Mouse (Mus musculus) embryonic facial prominence, embryonic 15.5 days (tissue): ENCODE results near the gene Gsdme. TPM values are rescaled to one million over a fixed set of nuclear protein-coding genes. Genes with fewer than 3 reads are reported as not detected.

Experiments used
- ATAC-seq: fragments of 200-750 bp; cut with Nextera tagmentation; 2 replicates; pipeline ENCODE4 v1.8.0; 2017; ENCODE audit warnings: low read depth, moderate TSS enrichment; ENCODE audit not compliant: insufficient number of reproducible peaks, low FRiP score, low TSS enrichment
- H3K27ac ChIP-seq: fragments of 300-500 bp; sonication (generic); replicated peaks from 2 replicates; pipeline ENCODE4 v1.5.1; 2015; ENCODE audit warnings: mild to moderate bottlenecking, inconsistent platforms
- H3K27me3 ChIP-seq: fragments of 300-500 bp; sonication (generic); 2 replicates; pipeline ENCODE4 v1.6.1; 2015; ENCODE audit warnings: inconsistent platforms
- H3K36me3 ChIP-seq: fragments of 300-500 bp; sonication (generic); 2 replicates; pipeline ENCODE4 v1.6.1; 2015; ENCODE audit warnings: mild to moderate bottlenecking, inconsistent platforms
- H3K4me1 ChIP-seq: fragments of 300-500 bp; sonication (generic); 2 replicates; pipeline ENCODE4 v1.6.1; 2015; ENCODE audit warnings: inconsistent platforms
- H3K4me2 ChIP-seq: fragments of 300-500 bp; sonication (generic); replicated peaks from 2 replicates; pipeline ENCODE4 v1.6.1; 2015; ENCODE audit warnings: mild to moderate bottlenecking, inconsistent platforms
- H3K4me3 ChIP-seq: fragments of 300-500 bp; sonication (generic); replicated peaks from 2 replicates; pipeline ENCODE4 v1.5.1; 2015; ENCODE audit warnings: mild to moderate bottlenecking, inconsistent platforms
- H3K9ac ChIP-seq: fragments of 300-500 bp; sonication (generic); 2 replicates; pipeline ENCODE4 v1.6.1; 2015; ENCODE audit warnings: inconsistent platforms
- H3K9me3 ChIP-seq: fragments of 300-500 bp; sonication (generic); replicated peaks from 2 replicates; pipeline ENCODE4 v1.6.1; 2016; ENCODE audit warnings: inconsistent platforms
- WGBS: fragments of 180-500 bp; shearing (Covaris S2); methylation state at CpG from one replicate; pipeline ENCODE4 v1.1.7; 2015; 5-methylcytosine and 5-hydroxymethylcytosine counted together
- polyA plus RNA-seq: library from polyadenylated mRNA; unstranded; fragments of >200 nt; fragmentation: Nextera tagmentation; extraction: Ambion mirVana; gene quantifications from 2 replicates; pipeline ENCODE4 v1.2.1, GENCODE M21; 2015

Gsdme gene
- polyA plus RNA-seq, 1 experiment from 2014 or later: 31.0 TPM

- Histone ChIP-seq H3K9me3 (no peaks in the 10 kb centered on the region), H3K4me2 (no peak overlapping the region), H3K4me3 (no peak overlapping the region), H3K27me3 (no peaks in the 10 kb centered on the region), H3K9ac (no peak overlapping the region), H3K27ac (no peak overlapping the region), H3K4me1 (no peaks in the 10 kb centered on the region), H3K36me3 (no peaks in the 10 kb centered on the region)
- ATAC-seq: no peak
- WGBS: 49% methylated on average over 6 of the region's 6 CpGs
Measured at GRCm38 (mm10) chr6:50220863-50221262, 42.8 kb downstream of the Gsdme start.

GRCm38 (mm10) chr6:50219066-50219465 is 44.6 kb downstream of the Gsdme start:
- no peaks in the 10 kb centered on the region for H3K9me3 ChIP-seq
- ATAC-seq: no peak
- H3K4me1 ChIP-seq: no peaks in the 10 kb centered on the region
- no peak overlapping the region for H3K27ac ChIP-seq
- no peak overlapping the region for H3K9ac ChIP-seq
- 81% methylated on average over 6 of the region's 6 CpGs for WGBS
- H3K27me3 ChIP-seq: no peaks in the 10 kb centered on the region
- no peak overlapping the region for H3K4me3 ChIP-seq
- H3K4me2 ChIP-seq: no peak overlapping the region
- no peaks in the 10 kb centered on the region for H3K36me3 ChIP-seq

- Histone ChIP-seq H3K9me3 (no peaks in the 10 kb centered on the region), H3K4me3 (no peak overlapping the region), H3K27me3 (no peaks in the 10 kb centered on the region), H3K9ac (no peak overlapping the region), H3K4me2 (no peak overlapping the region), H3K36me3 (no peaks in the 10 kb centered on the region), H3K4me1 (no peaks in the 10 kb centered on the region), H3K27ac (no peak overlapping the region)
- WGBS: 59% methylated on average over 3 of the region's 3 CpGs
- no peak for ATAC-seq
Measured at GRCm38 (mm10) chr6:50218628-50219027, 45.0 kb downstream of the Gsdme start.

GRCm38 (mm10) chr6:50215986-50216385 is 47.7 kb downstream of the Gsdme start:
- Histone ChIP-seq H3K4me1 (no peaks in the 10 kb centered on the region), H3K9me3 (no peaks in the 10 kb centered on the region), H3K36me3 (no peaks in the 10 kb centered on the region), H3K27me3 (no peaks in the 10 kb centered on the region), H3K4me2 (no peak overlapping the region), H3K27ac (no peak overlapping the region), H3K4me3 (no peak overlapping the region), H3K9ac (no peak overlapping the region)
- WGBS: 87% methylated on average over 4 of the region's 4 CpGs
- ATAC-seq: no peak

- ATAC-seq: no peak
- no peaks in the 10 kb centered on the region for H3K36me3 ChIP-seq
- no peak overlapping the region for H3K4me2 ChIP-seq
- no peak overlapping the region for H3K4me3 ChIP-seq
- H3K9me3 ChIP-seq: no peaks in the 10 kb centered on the region
- no peaks in the 10 kb centered on the region for H3K27me3 ChIP-seq
- 77% methylated on average over 2 of the region's 2 CpGs for WGBS
- H3K4me1 ChIP-seq: no peaks in the 10 kb centered on the region
- no peak overlapping the region for H3K9ac ChIP-seq
- H3K27ac ChIP-seq: no peak overlapping the region
Measured at GRCm38 (mm10) chr6:50215373-50215745, 48.3 kb downstream of the Gsdme start.

- WGBS: 41% methylated on average over 2 of the region's 2 CpGs
- no peak overlapping the region for H3K9ac ChIP-seq
- no peaks in the 10 kb centered on the region for H3K4me1 ChIP-seq
- no peaks in the 10 kb centered on the region for H3K36me3 ChIP-seq
- no peak overlapping the region for H3K27ac ChIP-seq
- H3K9me3 ChIP-seq: no peaks in the 10 kb centered on the region
- no peak overlapping the region for H3K4me3 ChIP-seq
- no peak for ATAC-seq
- no peak overlapping the region for H3K4me2 ChIP-seq
- H3K27me3 ChIP-seq: no peaks in the 10 kb centered on the region
Measured at GRCm38 (mm10) chr6:50214711-50215372, 48.8 kb downstream of the Gsdme start.

GRCm38 (mm10) chr6:50205093-50205492 is 58.6 kb downstream of the Gsdme start:
- no peak overlapping the region for H3K9ac ChIP-seq
- no peaks in the 10 kb centered on the region for H3K36me3 ChIP-seq
- H3K27ac ChIP-seq: no peak overlapping the region
- H3K4me1 ChIP-seq: no peaks in the 10 kb centered on the region
- no peaks in the 10 kb centered on the region for H3K27me3 ChIP-seq
- ATAC-seq: no peak
- H3K4me2 ChIP-seq: no peak overlapping the region
- 81% methylated on average over 4 of the region's 4 CpGs for WGBS
- no peaks in the 10 kb centered on the region for H3K9me3 ChIP-seq
- no peak overlapping the region for H3K4me3 ChIP-seq

- Histone ChIP-seq H3K4me3 (no peak overlapping the region), H3K4me2 (no peak overlapping the region), H3K9me3 (no peaks in the 10 kb centered on the region), H3K4me1 (no peaks in the 10 kb centered on the region), H3K9ac (no peak overlapping the region), H3K36me3 (no peaks in the 10 kb centered on the region), H3K27me3 (no peaks in the 10 kb centered on the region), H3K27ac (no peak overlapping the region)
- WGBS: 83% methylated on average over 4 of the region's 4 CpGs
- ATAC-seq: no peak
Measured at GRCm38 (mm10) chr6:50204356-50204755, 59.3 kb downstream of the Gsdme start.

GRCm38 (mm10) chr6:50193851-50194250 is 69.8 kb downstream of the Gsdme start:
- H3K4me2 ChIP-seq: no peak overlapping the region
- H3K27ac ChIP-seq: no peak overlapping the region
- no peaks in the 10 kb centered on the region for H3K9me3 ChIP-seq
- H3K9ac ChIP-seq: no peak overlapping the region
- 82% methylated on average over 5 of the region's 5 CpGs for WGBS
- H3K4me3 ChIP-seq: no peak overlapping the region
- no peaks in the 10 kb centered on the region for H3K27me3 ChIP-seq
- ATAC-seq: no peak
- 0 out of 2 replicates have a peak, but pooled peaks cover 9% of the 10 kb centered on the region for H3K36me3 ChIP-seq
- no peaks in the 10 kb centered on the region for H3K4me1 ChIP-seq

- WGBS: 85% methylated on average over 3 of the region's 3 CpGs
- no peak for ATAC-seq
Measured at GRCm38 (mm10) chr6:50192822-50193221, 70.8 kb downstream of the Gsdme start.

GRCm38 (mm10) chr6:50192169-50192568 is 71.5 kb downstream of the Gsdme start:
- no peak for ATAC-seq
- Histone ChIP-seq H3K4me2 (no peak overlapping the region), H3K9ac (no peak overlapping the region), H3K4me1 (no peaks in the 10 kb centered on the region), H3K27ac (no peak overlapping the region), H3K9me3 (no peaks in the 10 kb centered on the region), H3K4me3 (no peak overlapping the region), H3K27me3 (no peaks in the 10 kb centered on the region), H3K36me3 (no peaks in the 10 kb centered on the region)
- WGBS: 75% methylated on average over 1 of the region's 1 CpGs

More at GRCm38 (mm10) chr6:50192822-50193221, 70.8 kb downstream of the Gsdme start:
- Histone ChIP-seq H3K4me2 (no peak overlapping the region), H3K36me3 (0 out of 2 replicates have a peak, but pooled peaks cover 4% of the 10 kb centered on the region), H3K9me3 (no peaks in the 10 kb centered on the region), H3K9ac (no peak overlapping the region), H3K27me3 (no peaks in the 10 kb centered on the region), H3K27ac (no peak overlapping the region), H3K4me3 (no peak overlapping the region), H3K4me1 (no peaks in the 10 kb centered on the region)

GRCm38 (mm10) chr6:50191605-50192004 is 72.1 kb downstream of the Gsdme start:
- Histone ChIP-seq H3K4me2 (no peak overlapping the region), H3K9ac (no peak overlapping the region), H3K9me3 (no peaks in the 10 kb centered on the region), H3K4me3 (no peak overlapping the region), H3K4me1 (no peaks in the 10 kb centered on the region), H3K27ac (no peak overlapping the region), H3K27me3 (no peaks in the 10 kb centered on the region), H3K36me3 (no peaks in the 10 kb centered on the region)
- WGBS: 86% methylated on average over 3 of the region's 3 CpGs
- no peak for ATAC-seq
